Mouse (Mus musculus) T-cell, adult 2 months (primary cell): ENCODE measurements around the gene Slc25a22.

Source experiments
- DNase-seq: peaks from one replicate; pipeline ENCODE4 v3.0.0; 2022; ENCODE audit warnings: low spot score

Slc25a22 gene

GRCm38 (mm10) chr7:141435129-141435855 lies 2.4 kb downstream of the Slc25a22 start:
- DNase-seq = peak; percentile 58

- DNase-seq = no peak
Observed at GRCm38 (mm10) chr7:141434464-141434863, 3.2 kb downstream of the Slc25a22 start.

GRCm38 (mm10) chr7:141433517-141434400 lies 3.9 kb downstream of the Slc25a22 start:
- no peak for DNase-seq

DNA sequence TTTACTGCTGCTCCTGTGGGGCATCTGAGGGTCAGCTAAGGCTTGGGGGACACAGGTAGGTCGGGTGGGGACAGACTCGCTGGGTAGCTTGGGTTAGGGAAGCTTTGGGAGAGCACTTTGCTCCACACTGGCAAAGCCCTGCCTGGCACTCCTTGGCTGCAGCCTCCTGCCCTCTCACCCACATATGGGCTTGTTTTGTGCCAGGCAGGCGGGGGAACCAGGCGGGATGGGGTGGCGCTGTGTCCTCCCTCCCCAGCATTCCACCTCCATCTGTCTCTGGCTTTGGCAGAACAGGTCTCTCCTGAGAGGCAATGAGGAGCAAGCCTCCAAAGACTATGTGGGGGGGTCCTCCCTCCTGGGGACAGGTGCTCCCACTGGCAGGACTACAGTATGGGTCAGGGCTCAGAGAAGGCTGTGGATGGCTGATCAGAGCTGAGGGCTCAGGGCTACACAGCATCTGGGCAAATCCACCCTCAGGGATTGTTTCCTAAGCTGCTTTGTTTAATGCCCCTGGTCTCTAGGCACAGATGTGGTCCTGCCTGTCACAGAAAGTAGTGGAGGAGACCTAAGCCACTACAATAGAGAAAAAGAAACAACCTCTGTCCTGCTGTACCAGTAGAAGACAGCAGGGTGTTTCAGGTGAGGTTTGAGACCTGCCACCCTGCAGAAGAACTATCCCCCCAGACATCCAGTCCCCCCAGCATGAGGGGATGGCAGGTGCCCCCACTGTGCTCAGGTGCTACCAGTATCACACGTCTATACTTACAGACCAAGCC lies 4.8 kb downstream of the Slc25a22 start:
- DNase-seq = no peak

GRCm38 (mm10) chr7:141432186-141432611 lies 5.5 kb downstream of the Slc25a22 start:
- no peak for DNase-seq

DNA sequence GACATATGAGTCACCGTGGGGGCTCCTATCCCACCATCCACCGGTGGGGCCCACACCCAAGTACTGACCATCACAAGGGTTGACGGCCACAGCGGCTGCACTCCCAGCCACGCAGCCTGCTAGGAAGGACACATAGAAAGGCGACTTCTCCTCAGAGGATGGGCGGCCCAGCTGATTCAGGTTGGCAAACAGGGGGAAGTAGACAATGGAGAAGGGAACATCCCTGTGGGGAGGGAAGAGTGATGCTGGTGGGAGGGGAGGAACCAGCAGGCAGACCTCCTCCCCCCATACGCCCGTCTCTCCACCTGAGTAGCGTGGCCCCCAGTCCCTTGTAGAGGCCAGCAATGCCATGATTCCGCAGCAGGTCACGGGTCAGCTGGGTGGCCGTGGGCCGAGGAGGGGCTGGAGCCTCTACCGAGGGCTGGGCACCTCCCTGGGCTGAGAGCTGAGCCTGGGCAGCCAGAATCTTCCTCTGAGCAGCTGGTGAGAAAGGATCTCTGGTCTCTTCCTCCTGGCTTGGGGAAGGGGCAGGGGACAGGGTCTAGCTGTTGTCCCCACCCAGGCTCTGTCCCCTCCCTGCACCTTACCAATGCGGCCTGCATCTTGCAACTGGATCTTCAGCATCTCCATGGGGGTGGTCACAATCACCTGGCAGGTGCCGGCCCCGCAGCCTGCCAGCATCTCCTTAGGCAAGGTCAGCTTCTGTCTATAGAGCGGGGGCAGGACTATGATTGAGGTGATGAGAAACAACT lies 6.1 kb downstream of the Slc25a22 start:
- no peak for DNase-seq

GRCm38 (mm10) chr7:141430585-141431240 lies 7.0 kb downstream of the Slc25a22 start:
- DNase-seq = no peak

GRCm38 (mm10) chr7:141429840-141430584 lies 7.7 kb downstream of the Slc25a22 start:
- no peak for DNase-seq

DNA sequence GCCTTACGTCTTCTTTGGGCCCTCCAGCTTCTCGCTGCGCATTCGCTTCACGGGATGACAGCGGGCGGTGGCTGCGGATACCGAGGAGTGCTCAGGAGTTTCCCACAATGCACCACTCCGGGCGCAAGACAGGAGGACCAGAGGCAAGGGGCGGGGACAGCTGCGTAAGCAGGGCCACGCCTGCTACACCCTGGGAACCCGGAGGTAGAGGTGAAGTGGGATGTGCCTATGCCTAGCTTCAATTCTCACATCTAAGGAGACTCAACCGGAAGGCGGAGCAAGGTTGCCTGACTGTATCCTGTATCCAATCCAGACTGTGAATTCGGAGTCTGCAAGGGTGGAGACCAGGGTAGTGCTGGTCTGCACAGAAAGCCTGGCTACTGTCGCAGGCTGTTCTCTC lies 8.4 kb downstream of the Slc25a22 start, which contains the start of gene Cend1:
TSS of gene Cend1 (minus strand) at position 182 of the 400 bp plus-strand sequence.
- no peak for DNase-seq

DNA sequence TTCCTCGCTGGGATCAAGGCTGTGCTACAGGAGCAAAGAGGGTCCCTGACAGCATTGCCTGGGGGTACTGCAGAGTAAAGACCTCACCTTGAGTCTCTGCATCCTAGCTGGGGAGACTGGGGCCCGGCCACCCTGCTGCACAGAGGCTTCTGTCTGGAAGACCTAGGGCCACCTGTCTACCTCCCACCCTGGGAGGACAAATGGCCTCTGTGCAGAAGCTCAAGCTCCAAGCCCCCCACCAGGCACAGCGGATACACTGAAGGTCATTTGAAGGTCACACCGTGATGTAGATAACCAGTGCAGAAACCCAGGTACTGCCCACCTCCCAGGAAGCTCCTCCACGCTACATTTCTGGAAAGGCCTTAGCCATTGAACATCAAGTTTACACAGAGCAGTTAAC lies 9.0 kb downstream of the Slc25a22 start:
- DNase-seq = no peak

DNA sequence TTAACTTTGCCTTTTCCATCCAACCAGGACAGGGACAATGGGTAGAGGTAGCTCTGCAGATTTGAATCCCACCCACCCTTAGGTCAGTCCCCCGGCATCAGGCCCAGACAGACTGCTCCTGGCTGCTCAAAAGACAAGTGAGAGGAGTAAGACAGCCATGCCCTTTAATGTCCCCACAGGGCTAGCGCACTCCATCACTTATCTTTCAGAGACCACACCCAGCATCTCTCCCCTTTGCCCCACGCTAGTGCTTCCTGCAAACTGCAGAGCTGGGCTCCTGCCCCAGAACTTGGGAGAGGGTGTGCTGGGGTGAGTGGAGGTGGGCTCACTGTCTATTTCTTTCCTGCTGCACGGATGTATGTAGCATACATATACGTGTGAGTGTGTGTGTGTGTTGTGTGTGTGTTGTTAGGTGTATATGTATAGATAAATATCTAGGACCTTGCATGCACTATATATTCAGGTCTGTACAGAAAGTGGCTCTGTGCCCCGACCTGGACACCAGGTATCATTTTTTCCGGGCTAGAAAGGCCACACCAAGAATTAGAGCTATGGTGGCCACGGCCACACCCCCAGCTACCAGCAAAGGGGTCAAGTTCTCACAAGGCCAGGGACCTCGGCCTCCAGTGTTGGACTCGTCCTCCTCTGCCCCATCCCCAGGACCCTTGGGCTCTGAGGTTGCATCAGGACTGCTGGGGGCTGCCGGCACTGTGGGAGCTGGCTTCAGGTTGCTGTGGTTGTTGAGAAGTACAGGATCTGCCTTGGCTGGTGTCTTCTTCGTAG lies 10.6 kb downstream of the Slc25a22 start:
- no peak for DNase-seq

- no peak for DNase-seq
Observed at GRCm38 (mm10) chr7:141423811-141424210, 13.9 kb downstream of the Slc25a22 start.

- DNase-seq = no peak
Observed at GRCm38 (mm10) chr7:141420030-141420702, 17.5 kb downstream of the Slc25a22 start.

GRCm38 (mm10) chr7:141418970-141419369 lies 18.7 kb downstream of the Slc25a22 start:
- no peak for DNase-seq

GRCm38 (mm10) chr7:141417731-141418681 lies 19.7 kb downstream of the Slc25a22 start:
- no peak for DNase-seq

GRCm38 (mm10) chr7:141416144-141416841 lies 21.4 kb downstream of the Slc25a22 start:
- DNase-seq = no peak
